Mouse (Mus musculus) 3134 (cell line): ENCODE measurements around the gene C1qtnf4.

Source experiments
- DNase-seq: peaks from one replicate; pipeline ENCODE4 v3.0.0-alpha.2; 2011; ENCODE audit warnings: low spot score; ENCODE audit not compliant: insufficient read length; ENCODE audit errors: extremely low read depth

C1qtnf4 gene

DNA sequence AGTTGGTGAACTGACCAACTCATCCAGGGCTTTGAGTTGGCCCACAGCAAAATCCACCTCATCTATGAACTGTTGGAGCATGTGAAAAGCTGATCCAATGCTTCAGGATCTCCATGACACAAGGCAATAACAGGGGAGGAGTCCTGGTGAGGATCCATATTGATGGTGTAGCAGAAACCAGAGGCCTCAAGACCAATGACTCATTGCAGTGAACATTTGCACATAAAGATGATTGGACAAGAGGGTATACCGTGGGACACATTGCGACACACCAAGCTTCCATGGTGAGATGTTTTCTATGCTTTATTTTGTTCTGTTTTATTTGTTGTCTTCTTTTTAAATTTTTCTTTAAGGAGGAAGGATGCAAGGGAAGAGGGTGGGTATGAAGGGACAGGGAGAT is 37.0 kb downstream of the C1qtnf4 start:
- no peak for DNase-seq

DNA sequence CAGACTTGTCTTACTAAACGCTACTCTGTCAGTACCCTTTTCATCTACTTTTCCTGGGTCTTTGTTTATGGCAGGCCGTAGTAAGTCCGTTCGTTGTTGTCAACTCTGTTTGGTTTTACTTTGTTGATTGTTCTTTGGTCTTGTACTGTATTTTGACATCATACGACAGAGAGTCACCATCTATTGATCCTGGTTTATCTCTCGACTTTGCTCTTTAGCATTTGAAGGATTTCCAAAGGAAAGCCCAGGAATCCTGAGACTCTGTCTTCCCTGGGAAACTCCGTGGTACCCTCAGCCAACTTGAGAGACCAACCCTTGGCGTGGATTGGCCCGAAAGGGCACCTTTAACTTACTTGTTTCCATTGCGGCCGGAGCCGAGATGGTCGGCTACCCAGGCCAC is 42.9 kb downstream of the C1qtnf4 start:
- DNase-seq: no peak

DNA sequence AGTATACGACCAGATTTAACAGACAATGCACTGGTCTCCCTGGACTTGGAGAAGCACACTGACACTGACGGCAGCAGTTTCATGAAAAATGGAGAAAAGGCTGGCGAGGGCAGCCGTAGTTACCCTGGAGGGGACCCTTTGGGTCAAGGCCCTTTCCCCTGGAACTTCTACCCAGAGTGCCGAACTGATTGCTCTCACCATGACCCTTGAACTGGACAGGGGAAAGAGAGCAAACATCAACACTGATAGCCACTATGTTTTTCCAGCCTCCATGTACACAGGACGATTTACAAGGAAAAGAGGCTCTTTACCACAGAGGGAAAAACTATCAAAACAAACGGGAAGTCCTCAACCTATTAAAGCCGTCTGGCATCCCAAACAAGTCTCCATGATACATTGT is 46.2 kb downstream of the C1qtnf4 start:
- no peak for DNase-seq

DNA sequence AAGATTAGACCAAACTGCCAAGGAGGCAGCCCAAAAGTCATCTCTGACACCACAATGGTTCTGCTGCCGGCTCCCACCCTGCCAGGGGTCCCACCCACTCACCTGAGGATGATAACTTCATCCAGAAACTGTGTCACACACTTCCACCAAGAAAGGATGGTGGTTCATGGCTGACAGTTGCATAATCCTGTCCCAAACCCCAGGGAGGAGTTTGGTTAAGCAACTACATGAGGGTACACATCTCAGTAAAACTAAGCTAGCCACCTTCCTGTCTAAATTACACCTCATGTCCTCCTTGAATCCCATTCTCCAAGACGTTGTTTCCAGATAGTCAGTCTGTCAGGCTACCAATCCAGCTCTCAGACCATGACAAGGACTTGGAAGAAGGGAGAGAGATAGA is 46.6 kb downstream of the C1qtnf4 start:
- no peak for DNase-seq

DNA sequence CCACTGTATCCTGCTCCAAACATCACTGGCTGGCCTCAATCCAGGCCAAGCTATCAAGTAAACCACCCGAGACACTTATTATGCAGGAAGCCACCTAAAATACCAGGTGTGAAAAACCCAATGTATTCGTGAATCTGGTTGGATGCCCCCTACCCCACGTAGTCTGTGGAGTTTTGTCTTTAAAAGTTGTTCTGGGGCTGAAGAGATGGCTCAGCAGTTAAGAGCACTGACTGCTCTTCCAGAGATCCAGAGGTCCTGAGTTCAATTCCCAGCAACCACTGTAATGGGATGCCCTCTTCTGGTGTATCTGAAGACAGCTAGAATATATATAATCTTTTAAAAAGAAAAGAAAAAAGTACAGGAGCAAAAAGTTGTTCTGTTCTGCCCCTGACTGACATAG is 52.7 kb downstream of the C1qtnf4 start:
- DNase-seq: no peak

DNA sequence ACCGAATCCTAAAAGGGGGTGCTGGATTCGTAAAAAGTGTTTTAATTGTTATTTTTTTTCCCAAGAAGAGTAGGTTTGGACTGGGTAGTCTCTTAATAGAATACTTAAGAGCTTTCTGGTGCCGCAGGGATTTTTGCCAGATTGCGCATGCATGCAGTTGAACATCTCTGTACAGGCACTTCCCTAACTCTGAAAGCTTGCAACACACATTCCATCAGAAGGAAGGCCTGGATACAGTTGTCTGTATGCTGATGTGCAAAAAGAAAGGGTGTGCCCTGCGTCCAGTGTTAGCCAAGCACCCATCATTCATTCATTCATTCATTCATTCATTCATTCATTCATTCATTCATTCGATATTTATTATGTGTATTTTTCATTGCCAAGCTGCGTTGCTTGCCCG is 54.1 kb downstream of the C1qtnf4 start:
- no peak for DNase-seq
